Mouse (Mus musculus): ENCODE measurements around the gene Gm20388. TPM values are rescaled to one million over a fixed set of nuclear protein-coding genes. Genes with fewer than 3 reads are reported as not detected.

The Gm20388 gene
- polyA plus RNA-seq, 1 experiment = 59.3 TPM

DNA sequence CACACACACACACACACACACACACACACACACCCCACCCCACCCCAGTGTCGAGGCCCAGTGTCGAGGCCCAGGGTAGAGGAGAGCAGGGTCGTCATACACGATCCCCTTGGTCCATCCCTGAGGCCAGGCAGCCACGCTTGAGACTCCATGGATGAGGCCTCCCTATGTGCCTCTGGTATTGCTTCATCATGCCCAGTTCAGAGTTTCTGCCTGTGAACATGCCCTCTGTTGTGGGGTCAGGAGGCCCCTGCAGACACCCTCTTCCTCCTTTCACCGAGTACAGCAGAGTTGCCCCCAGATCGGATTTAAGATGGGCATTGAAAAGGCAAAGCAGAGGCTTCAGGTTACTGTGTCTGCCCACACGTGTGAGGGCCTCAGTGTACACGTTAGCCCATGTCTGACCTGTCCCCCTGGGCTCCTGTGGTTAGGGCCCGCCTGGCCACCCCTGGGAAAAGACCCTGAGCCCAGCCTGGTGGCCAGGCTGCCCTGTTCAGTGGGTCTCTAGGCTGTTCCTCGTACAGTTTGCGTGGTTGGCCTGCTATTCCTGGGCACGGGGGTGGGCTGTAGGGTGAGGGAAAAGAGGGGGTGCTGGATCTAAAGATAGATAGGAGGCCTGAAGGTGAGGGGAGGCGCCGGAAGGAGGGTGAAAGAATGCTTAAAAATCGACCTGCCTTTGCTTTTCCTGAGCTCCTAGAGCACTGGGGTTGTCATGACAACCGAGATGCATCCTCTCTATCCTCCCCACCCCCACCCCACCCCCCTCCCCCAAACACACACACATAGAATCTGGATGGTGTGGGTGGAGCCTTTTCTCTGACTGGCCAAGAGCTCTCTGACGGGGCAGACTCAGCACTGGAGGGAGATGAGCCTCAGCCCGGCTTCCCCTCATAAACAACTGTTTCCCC, 1860.5 kb downstream of the Gm20388 start:
- DNase-seq (ENCODE audit: low read depth) = peak; percentile 83
- TF ChIP-seq POLR2A (IDR thresholded peaks at IDR 0.05; ENCODE audit: borderline replicate concordance, extremely low read depth, insufficient read depth, insufficient read length, poor library complexity, severe bottlenecking) = no peak
- no peak for TF ChIP-seq CTCF (IDR thresholded peaks at IDR 0.05; ENCODE audit: borderline replicate concordance, extremely low read depth, insufficient read depth, insufficient read length)

DNA sequence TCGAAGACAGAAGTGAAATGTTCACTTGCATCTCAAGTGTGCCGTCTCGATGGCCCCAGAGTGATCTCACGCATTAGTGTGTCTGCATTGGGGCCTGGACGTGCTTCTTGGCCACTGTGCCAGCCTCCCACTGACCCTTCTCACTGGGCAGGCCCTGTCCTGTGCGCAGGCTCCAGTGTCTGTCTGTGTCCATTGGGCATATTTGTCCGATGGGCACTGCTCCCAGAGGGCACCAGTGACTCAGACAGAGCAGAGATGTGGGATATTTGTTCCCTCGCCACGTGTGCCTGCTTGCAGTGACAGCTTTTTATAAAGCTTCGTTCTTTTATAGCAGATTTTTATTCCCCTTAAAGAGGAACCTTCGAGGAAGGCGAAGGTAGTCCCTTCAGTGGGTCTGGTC, 1863.2 kb downstream of the Gm20388 start:
- TF ChIP-seq CTCF (IDR thresholded peaks at IDR 0.05; ENCODE audit: borderline replicate concordance, extremely low read depth, insufficient read depth, insufficient read length) = no peak
- no peak for TF ChIP-seq POLR2A (IDR thresholded peaks at IDR 0.05; ENCODE audit: borderline replicate concordance, extremely low read depth, insufficient read depth, insufficient read length, poor library complexity, severe bottlenecking)

DNA sequence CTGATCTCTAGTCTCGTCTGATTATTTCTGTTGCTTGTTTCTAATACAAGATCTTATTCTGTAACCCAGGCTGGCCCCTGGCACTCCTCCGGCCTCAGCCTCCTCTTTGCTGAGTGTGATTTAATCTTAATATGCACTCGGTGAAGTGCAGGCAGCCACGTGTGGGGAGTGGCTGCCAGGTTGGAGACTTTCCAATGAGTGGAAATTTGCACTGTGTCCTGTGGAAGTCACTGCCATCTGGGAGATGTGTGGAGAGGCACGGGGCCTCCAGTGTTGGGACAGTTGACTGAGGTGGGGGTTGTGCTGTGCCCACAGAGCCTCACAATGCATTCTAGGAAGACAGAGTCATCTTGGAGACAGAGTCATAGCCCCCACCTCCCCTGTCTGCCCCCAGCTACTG, 1871.9 kb downstream of the Gm20388 start:
- TF ChIP-seq CTCF (IDR thresholded peaks at IDR 0.05; ENCODE audit: borderline replicate concordance, extremely low read depth, insufficient read depth, insufficient read length) (no peak), POLR2A (IDR thresholded peaks at IDR 0.05; ENCODE audit: borderline replicate concordance, extremely low read depth, insufficient read depth, insufficient read length, poor library complexity, severe bottlenecking) (no peak)
- DNase-seq (ENCODE audit: low read depth) = no peak

More for the DNA sequence above, 1863.2 kb downstream of the Gm20388 start:
- DNase-seq (ENCODE audit: low read depth) = no peak

DNA sequence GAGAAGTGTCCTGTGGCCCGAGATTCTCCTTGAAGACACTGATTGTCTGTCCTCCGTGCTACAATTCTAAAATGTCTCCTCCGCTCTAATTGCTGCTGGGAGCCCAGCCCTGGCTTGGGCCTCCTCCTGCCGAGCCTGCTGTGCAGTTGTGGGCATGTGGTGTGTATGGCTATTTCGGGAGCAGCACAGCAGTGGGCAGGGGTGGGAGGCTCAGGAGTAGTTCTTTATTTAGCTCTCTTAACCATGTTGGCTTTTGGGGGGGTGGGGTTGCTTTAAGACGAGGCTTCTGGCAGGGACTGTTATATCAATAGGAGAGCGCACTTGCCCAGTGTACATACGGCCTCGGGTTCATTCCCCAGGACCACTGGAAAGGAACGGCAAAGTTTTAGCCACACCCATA, 1875.9 kb downstream of the Gm20388 start:
- DNase-seq (ENCODE audit: low read depth) = no peak
- no peak for TF ChIP-seq CTCF (IDR thresholded peaks at IDR 0.05; ENCODE audit: borderline replicate concordance, extremely low read depth, insufficient read depth, insufficient read length)
- TF ChIP-seq POLR2A (IDR thresholded peaks at IDR 0.05; ENCODE audit: borderline replicate concordance, extremely low read depth, insufficient read depth, insufficient read length, poor library complexity, severe bottlenecking) = no peak

DNA sequence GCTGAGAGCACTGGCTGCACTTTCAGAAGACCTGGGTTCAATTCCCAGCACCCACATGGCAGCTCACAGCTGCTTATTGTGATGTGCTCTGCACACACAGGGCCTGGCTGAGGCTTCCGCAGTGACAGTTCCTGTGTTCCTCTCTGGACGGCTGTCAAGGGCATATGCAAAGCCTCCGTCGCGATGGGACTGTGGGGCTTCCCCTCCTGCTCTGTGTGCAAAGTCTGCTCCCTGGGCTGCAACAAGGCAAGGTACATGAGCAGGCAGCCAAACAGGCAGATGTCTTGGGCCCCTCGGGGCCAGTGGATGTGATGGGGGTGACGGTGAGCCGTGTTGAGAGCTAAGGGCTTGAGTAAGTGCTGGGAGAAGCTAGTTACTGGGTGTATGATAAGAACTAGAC, 1878.1 kb downstream of the Gm20388 start:
- DNase-seq (ENCODE audit: low read depth) = no peak
- TF ChIP-seq CTCF (IDR thresholded peaks at IDR 0.05; ENCODE audit: borderline replicate concordance, extremely low read depth, insufficient read depth, insufficient read length) = no peak
- no peak for TF ChIP-seq POLR2A (IDR thresholded peaks at IDR 0.05; ENCODE audit: borderline replicate concordance, extremely low read depth, insufficient read depth, insufficient read length, poor library complexity, severe bottlenecking)

DNA sequence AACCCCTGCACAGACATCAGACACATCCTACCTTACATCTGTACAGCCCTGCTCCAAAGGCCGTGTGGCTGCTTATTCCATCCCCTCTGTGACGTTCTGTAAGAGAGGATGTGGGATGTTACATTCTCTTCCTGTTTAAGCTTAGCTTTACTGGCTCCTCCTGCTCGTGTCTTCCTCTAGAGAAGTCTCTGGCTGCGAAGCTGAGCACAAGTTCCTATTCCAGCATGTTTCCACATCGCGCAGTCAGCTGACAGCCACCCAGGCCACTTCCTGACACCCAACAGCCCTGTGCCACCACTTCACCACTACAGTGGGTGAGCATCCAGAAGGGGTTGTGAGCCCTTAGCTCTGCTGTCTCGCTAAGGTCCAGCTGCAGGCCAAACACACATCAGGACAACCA, 1881.5 kb downstream of the Gm20388 start:
- no peak for TF ChIP-seq POLR2A (IDR thresholded peaks at IDR 0.05; ENCODE audit: borderline replicate concordance, extremely low read depth, insufficient read depth, insufficient read length, poor library complexity, severe bottlenecking)
- TF ChIP-seq CTCF (IDR thresholded peaks at IDR 0.05; ENCODE audit: borderline replicate concordance, extremely low read depth, insufficient read depth, insufficient read length) = no peak

DNA sequence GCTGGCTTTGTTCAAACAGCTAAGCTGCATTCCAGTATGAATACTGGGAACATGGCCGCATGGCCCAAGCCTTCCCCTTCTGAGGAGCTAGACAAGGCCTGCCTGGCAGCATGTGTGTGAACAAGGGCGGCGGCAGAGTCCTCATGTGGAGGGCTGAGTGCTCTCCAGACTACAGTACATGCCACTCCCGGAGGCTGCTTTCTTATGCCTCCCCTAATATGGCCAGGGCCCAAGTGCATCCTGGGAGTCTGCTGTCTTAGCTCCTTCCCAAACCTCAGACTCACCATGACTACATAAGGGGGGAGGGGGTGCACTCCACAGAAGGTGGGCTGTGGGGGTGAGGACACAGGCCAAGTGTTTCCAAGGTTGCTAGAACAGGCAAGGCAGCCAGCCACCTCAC, 1882.0 kb downstream of the Gm20388 start:
- no peak for TF ChIP-seq CTCF (IDR thresholded peaks at IDR 0.05; ENCODE audit: borderline replicate concordance, extremely low read depth, insufficient read depth, insufficient read length)
- TF ChIP-seq POLR2A (IDR thresholded peaks at IDR 0.05; ENCODE audit: borderline replicate concordance, extremely low read depth, insufficient read depth, insufficient read length, poor library complexity, severe bottlenecking) = no peak
- DNase-seq (ENCODE audit: low read depth) = no peak

More for the DNA sequence above, 1881.5 kb downstream of the Gm20388 start:
- no peak for DNase-seq (ENCODE audit: low read depth)

DNA sequence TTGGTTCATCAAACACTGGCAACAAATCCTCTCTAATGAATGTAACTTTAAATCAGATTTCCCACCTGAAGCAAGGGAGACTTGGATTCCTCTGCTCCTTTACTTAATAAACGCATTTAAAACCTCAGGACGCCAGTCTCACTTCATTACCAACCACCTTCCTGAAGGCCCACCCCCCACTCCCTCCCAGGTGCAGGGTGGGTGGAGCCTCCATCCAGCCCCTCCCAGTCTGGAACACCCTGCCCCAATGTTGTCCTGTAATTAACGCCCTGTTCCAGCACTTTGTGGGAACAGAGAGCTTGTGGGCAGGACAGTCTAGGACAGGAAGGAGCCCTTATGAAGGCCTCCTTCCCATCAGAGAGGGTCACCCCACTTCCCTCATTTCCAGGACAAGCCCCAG, 1883.5 kb downstream of the Gm20388 start:
- no peak for DNase-seq (ENCODE audit: low read depth)
- TF ChIP-seq CTCF (IDR thresholded peaks at IDR 0.05; ENCODE audit: borderline replicate concordance, extremely low read depth, insufficient read depth, insufficient read length) (no peak), POLR2A (IDR thresholded peaks at IDR 0.05; ENCODE audit: borderline replicate concordance, extremely low read depth, insufficient read depth, insufficient read length, poor library complexity, severe bottlenecking) (no peak)

DNA sequence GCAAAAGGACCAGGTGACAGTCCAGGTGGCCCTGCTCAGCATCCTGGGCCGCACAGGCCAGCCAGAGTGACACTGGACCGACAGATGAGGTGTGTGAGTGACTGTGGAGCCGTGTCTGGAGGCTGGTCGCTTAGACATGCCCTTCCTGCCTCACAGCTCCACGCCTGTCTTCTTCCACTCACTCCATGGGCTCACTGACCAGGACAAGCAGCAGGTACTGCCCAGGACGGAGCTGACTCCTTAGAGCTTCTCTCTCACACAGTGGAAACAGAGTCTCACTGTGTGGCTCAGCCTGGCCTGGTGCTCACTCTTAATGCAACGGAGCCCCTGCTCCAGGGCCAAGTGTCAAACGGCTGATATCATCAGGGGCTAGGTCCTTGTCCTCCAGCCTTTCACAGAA, 1884.8 kb downstream of the Gm20388 start:
- no peak for DNase-seq (ENCODE audit: low read depth)
- TF ChIP-seq POLR2A (IDR thresholded peaks at IDR 0.05; ENCODE audit: borderline replicate concordance, extremely low read depth, insufficient read depth, insufficient read length, poor library complexity, severe bottlenecking) = no peak
- TF ChIP-seq CTCF (IDR thresholded peaks at IDR 0.05; ENCODE audit: borderline replicate concordance, extremely low read depth, insufficient read depth, insufficient read length) = no peak

DNA sequence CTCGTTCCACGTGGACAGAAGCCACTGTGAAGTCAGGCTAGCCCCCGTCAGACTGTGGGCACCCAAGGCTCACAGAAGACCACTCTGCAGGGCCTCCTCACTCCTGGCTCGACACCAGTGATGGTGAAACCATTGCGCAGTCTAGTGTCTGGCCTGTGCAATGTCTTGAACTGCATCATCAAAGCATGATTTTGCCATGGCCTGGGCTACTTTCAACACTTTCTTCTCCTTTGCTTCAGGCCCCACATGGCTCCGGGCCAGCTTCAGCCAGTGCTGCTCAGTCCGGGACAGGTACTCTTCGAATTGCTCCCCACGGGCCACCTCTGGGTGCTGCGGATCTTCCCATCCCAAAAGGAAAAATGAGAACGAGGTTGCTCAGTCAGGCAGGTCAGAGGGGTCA, 1885.8 kb downstream of the Gm20388 start:
- TF ChIP-seq POLR2A (IDR thresholded peaks at IDR 0.05; ENCODE audit: borderline replicate concordance, extremely low read depth, insufficient read depth, insufficient read length, poor library complexity, severe bottlenecking) = no peak
- no peak for TF ChIP-seq CTCF (IDR thresholded peaks at IDR 0.05; ENCODE audit: borderline replicate concordance, extremely low read depth, insufficient read depth, insufficient read length)

DNA sequence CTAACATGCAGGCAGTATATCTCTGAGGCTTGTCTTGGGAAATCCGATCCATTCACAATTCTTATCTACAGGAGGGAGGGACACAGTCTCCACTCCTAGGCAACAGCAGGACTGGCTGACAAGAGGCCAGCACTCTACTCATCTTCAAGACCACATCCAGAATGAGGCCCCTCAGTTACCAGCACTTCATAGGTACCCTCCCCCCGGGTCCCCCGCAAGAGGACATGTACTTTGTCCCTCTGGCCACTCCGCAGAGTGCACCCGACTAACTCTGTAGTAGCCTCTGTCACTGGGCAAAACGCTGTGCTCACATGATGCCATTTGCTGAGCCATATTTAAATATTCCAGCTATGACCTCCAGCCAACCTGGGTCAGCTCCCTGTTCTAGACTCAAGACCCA, 1887.8 kb downstream of the Gm20388 start:
- no peak for DNase-seq (ENCODE audit: low read depth)
- no peak for TF ChIP-seq POLR2A (IDR thresholded peaks at IDR 0.05; ENCODE audit: borderline replicate concordance, extremely low read depth, insufficient read depth, insufficient read length, poor library complexity, severe bottlenecking)

More for the DNA sequence above, 1885.8 kb downstream of the Gm20388 start:
- DNase-seq (ENCODE audit: low read depth) = no peak

DNA sequence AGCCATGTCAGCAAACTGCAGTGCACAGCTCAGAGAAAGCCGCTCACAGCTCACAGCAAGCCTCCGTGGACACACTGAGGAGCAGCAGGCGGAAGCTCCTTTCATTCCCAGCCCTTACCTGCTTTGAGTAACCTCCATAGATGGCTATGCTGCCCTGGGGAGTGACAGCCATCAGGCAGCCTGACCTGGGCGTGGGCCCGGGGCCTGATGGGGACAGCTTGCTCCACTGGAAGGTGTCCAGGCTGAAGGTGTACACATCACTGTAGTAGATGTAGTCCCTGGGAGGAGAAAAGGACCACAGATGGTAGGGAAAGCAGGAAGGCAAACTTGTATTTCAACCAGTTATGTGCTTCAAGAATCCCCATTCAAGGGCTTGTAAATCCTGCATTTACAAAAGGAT, 1894.2 kb downstream of the Gm20388 start:
- DNase-seq (ENCODE audit: low read depth) = no peak
- TF ChIP-seq POLR2A (IDR thresholded peaks at IDR 0.05; ENCODE audit: borderline replicate concordance, extremely low read depth, insufficient read depth, insufficient read length, poor library complexity, severe bottlenecking) (no peak), CTCF (IDR thresholded peaks at IDR 0.05; ENCODE audit: borderline replicate concordance, extremely low read depth, insufficient read depth, insufficient read length) (no peak)

Data from brain, embryonic 14.5 days (tissue).